Mouse (Mus musculus) kidney, adult 2 months (tissue): ENCODE measurements around the gene Crhr2. TPM values are rescaled to one million over a fixed set of nuclear protein-coding genes. Genes with fewer than 3 reads are reported as not detected.
A peak's percentile ranks its signal among the peaks of the same experiment; 100 is the strongest.

Source experiments
- DNase-seq: peaks from one replicate; pipeline ENCODE4 v3.0.0; 2021
- H3K27ac ChIP-seq: fragments of 200-500 bp; 2 replicates; pipeline ENCODE4 v1.5.1; 2012; ENCODE audit warnings: low read depth, low read length, control low read depth, inconsistent platforms; ENCODE audit not compliant: insufficient read depth
- H3K27me3 ChIP-seq: fragments of 200-500 bp; replicated peaks from 2 replicates; pipeline ENCODE4 v1.6.1; 2012; ENCODE audit warnings: mild to moderate bottlenecking, moderate library complexity, low read length, inconsistent platforms; ENCODE audit not compliant: control insufficient read depth, insufficient read depth
- H3K36me3 ChIP-seq: fragments of 200-500 bp; 2 replicates; pipeline ENCODE4 v1.6.1; 2012; ENCODE audit warnings: mild to moderate bottlenecking, moderate library complexity, low read length, inconsistent platforms; ENCODE audit not compliant: control insufficient read depth, insufficient read depth
- H3K4me1 ChIP-seq: fragments of 200-500 bp; 2 replicates; pipeline ENCODE4 v1.6.1; 2011; ENCODE audit warnings: low read length; ENCODE audit not compliant: control insufficient read depth, insufficient read depth
- H3K4me3 ChIP-seq: fragments of 200-500 bp; 2 replicates; pipeline ENCODE4 v1.5.1; 2011; ENCODE audit warnings: mild to moderate bottlenecking, low read depth, low read length, control low read depth; ENCODE audit not compliant: insufficient read depth
- CTCF ChIP-seq: fragments of 200-500 bp; conservative IDR thresholded peaks from 2 replicates; pipeline ENCODE4 v1.5.1; 2011; ENCODE audit warnings: low read depth, mild to moderate bottlenecking, control low read depth, low read length, moderate library complexity, mixed read lengths; ENCODE audit not compliant: insufficient read depth, insufficient read length
- POLR2A ChIP-seq: fragments of 200-500 bp; IDR thresholded peaks from one replicate; pipeline ENCODE4 v1.6.1; 2011; ENCODE audit warnings: low read depth, low read length, control low read depth
- whole genome bisulfite sequencing: fragments of 180-500 bp; shearing (Covaris S2); methylation state at CpG from one replicate; pipeline ENCODE4 v1.1.7; 2018; 5-methylcytosine and 5-hydroxymethylcytosine counted together
- polyA plus RNA-seq: library from polyadenylated mRNA; depleted of rRNA; stranded (reverse); fragments of >200 nt; gene quantifications from 2 replicates; pipeline ENCODE4 v1.2.3, GENCODE M21; 2012

The Crhr2 gene
- polyA plus RNA-seq, 1 experiment: 1.5 TPM

DNA sequence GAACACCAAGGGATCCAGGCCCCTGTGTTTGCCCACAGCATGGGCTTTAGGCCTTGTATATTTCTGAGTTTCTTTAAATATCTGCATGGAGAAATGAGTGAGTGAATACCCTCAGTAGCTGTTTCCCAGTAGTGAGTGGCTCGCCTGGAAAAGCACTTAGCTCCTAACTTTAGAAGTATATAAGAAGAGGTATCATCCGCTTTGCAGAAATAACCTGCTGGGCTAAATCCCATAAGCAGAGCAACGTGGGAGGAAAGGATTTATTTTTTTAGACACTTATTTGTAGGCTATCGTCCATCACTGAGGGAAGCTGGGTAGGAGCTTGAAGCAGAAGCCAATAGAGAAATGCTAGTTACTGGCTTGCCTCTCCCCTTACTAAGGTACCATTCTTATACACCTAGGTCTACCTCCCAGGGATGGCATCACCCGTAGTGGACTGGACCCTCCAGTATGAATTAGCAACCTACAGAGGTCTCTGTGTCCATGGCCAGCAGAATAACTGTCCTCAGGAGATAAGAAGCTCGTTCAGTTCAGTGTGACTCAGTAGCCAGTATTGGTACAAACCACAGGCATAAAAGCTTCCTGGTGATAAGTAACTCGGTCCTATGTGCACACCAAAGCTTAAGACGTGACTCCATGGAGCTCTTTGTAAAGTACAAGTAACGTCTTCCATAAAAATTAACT, 68.9 kb downstream of the Crhr2 start:
- no peaks in the 10 kb centered on the region for H3K4me1 ChIP-seq
- peaks cover 6% of the 10 kb centered on the region; the same call in 1 of the 2 replicates for H3K36me3 ChIP-seq
- H3K4me3 ChIP-seq: no peak overlapping the region
- no peak for DNase-seq
- H3K27me3 ChIP-seq: no peaks in the 10 kb centered on the region
- WGBS: 89% methylated on average over 9 of the region's 9 CpGs
- no peak overlapping the region for H3K27ac ChIP-seq
- TF ChIP-seq CTCF: no peak
- TF ChIP-seq POLR2A: no peak

DNA sequence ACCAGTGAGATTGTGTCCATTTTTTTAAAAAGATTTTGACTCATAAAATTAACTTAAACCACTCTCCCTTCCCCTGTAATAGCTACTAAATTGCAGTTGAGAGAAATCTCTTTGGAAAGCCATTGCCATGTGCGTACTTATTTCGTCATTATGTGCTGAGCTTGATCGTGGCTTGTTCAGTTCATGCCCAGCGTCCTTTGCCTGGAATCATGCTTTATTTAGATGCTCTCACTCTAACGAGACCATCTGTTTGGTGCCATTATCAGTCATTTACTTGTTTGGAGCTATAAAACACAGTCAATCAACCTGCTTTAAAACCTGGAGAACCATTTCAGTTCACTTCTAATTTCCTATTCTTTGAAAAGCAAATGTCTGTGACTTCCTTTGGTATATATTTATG, 70.6 kb downstream of the Crhr2 start:
- WGBS: 83% methylated on average over 5 of the region's 5 CpGs
- Histone ChIP-seq H3K4me1 (no peaks in the 10 kb centered on the region), H3K27me3 (no peaks in the 10 kb centered on the region), H3K4me3 (no peak overlapping the region), H3K36me3 (peaks cover 6% of the 10 kb centered on the region), H3K27ac (no peak overlapping the region)
- TF ChIP-seq CTCF: no peak
- TF ChIP-seq POLR2A: no peak
- no peak for DNase-seq

DNA sequence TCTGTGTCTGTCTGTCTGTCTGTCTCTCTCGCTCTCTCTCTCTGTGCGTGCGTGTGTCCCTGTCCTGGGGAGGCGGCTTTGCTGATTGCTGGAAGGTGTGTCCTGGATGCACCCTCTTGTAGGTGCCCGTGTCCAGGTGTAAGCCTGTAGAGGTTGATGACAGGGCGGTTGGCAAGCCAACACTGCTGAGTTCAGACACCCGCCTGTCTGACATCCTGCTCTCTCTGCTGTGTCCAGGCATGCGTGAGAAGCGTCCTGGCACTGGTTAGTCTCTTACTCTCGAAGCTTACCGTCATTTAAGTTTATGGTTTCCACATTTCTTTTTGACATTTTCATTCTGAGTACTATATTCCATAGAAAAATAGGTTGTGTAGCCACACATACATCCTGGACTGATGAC, 71.5 kb downstream of the Crhr2 start:
- WGBS: 84% methylated on average over 11 of the region's 11 CpGs
- no peak for DNase-seq
- H3K36me3 ChIP-seq: peaks cover 6% of the 10 kb centered on the region
- H3K4me3 ChIP-seq: no peak overlapping the region
- H3K27me3 ChIP-seq: no peaks in the 10 kb centered on the region
- H3K27ac ChIP-seq: no peak overlapping the region
- no peaks in the 10 kb centered on the region for H3K4me1 ChIP-seq
- no peak for TF ChIP-seq POLR2A
- TF ChIP-seq CTCF: no peak

DNA sequence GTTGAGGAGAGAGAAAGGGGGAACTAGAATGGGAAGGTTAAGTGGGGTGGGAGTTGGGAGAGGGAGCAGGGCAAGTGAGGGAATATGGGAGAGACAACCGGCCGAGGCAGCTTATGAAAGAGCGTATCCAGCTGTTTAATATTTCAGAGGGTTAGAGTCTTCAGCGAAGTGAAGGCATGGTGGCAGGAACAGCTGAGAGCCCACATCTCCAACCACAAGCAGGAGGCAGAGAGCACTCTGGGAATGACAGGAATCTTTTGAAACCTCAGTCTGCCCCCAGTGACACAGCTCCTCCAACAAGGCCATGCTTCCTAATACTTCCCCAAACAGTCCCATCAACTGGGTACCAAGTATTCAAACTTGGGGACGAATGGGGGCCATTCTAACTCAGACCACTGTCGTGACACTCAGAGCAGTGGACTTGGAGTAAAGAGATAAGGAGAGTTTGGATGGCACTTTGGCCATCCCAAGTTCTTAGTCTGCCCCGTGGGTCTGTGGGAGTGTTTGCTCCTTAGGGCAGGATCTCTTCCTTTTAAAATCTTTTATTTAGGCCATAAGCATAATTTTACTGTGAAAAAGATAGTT, 72.5 kb downstream of the Crhr2 start:
- WGBS: 91% methylated on average over 7 of the region's 7 CpGs
- peaks cover 6% of the 10 kb centered on the region for H3K36me3 ChIP-seq
- H3K4me1 ChIP-seq: no peaks in the 10 kb centered on the region
- no peak for DNase-seq
- TF ChIP-seq POLR2A (no peak), CTCF (no peak)
- H3K27me3 ChIP-seq: no peaks in the 10 kb centered on the region
- H3K4me3 ChIP-seq: no peak overlapping the region
- H3K27ac ChIP-seq: no peak overlapping the region

DNA sequence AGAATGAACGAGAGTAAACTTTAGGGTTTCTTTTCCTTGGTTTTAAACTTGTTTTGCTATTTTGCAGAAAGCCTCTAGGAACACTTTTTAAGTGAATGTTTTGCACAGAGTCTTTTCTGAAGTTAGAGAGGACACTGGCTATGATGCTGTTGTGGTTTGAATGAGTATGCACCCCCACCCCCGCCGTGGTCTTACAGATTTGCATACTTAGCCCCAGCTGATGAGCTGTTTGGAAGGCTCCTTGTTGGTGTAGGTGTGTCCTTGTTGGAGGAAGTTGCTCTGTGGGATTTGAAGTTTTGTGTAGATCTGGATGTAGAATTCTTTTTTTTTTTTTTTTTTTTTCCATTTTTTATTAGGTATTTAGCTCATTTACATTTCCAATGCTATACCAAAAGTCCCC, 75.4 kb downstream of the Crhr2 start:
- Histone ChIP-seq H3K36me3 (peaks cover 2% of the 10 kb centered on the region), H3K4me3 (no peak overlapping the region), H3K4me1 (no peaks in the 10 kb centered on the region), H3K27me3 (no peaks in the 10 kb centered on the region), H3K27ac (no peak overlapping the region)
- no peak for TF ChIP-seq POLR2A
- TF ChIP-seq CTCF: no peak
- DNase-seq: no peak
- 88% methylated on average over 3 of the region's 3 CpGs for WGBS

DNA sequence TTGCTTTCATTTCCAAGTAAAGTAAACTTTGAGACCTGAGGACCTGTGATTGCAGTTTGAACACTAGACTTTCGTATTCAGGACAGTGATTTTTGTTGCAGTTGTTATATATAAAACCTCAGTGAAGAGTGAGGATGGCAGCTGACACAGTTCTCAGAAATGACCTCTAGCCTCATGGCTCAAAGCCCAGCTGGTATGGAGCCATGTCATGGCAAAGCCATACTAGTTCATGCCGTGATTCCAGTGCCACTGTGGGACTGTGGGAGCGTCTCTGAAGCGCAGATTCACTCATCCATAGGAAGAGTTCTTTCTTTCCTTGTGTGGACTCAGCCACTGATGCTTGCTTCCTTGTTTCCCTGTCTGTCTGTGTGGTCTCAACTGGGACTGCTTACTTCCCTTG, 78.3 kb downstream of the Crhr2 start:
- Histone ChIP-seq H3K36me3 (no peaks in the 10 kb centered on the region; the same call in none of the 2 replicates), H3K27me3 (no peaks in the 10 kb centered on the region), H3K4me1 (no peaks in the 10 kb centered on the region), H3K27ac (no peak overlapping the region), H3K4me3 (no peak overlapping the region)
- TF ChIP-seq POLR2A (no peak), CTCF (no peak)
- peak; percentile 7 for DNase-seq
- 74% methylated on average over 4 of the region's 4 CpGs for WGBS

DNA sequence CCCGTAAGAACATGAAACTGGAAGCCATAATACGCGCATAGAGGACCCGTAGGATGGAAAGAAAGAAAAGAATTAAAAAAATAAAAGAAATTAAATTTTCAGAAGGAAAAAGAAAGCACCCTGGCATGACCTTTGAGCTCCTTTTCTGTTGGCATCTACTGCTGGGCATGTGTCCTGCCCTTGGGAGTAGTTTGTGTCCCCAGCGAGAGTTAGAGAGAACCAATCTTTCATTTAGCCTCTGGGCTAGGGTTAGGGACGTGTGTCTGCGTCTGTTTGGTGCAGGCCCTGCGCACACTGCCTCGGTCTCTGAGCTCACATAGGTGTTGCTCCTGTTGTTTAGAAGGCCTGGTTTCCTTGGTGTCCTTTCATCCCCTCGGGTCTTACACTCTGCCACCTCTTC, 83.6 kb downstream of the Crhr2 start:
- no peaks in the 10 kb centered on the region; the same call in none of the 2 replicates for H3K36me3 ChIP-seq
- DNase-seq: peak; percentile 23
- TF ChIP-seq CTCF: no peak
- H3K27me3 ChIP-seq: no peaks in the 10 kb centered on the region
- H3K4me3 ChIP-seq: no peak overlapping the region
- H3K27ac ChIP-seq: no peak overlapping the region
- H3K4me1 ChIP-seq: no peaks in the 10 kb centered on the region
- 86% methylated on average over 10 of the region's 10 CpGs for WGBS
